Mouse (Mus musculus): ENCODE data around the gene Mical2. TPM values are rescaled to one million over a fixed set of nuclear protein-coding genes. Genes with fewer than 3 reads are reported as not detected.

Mical2 gene
- polyA plus RNA-seq, 1 experiment = 6.6 TPM

- H3K36me3 ChIP-seq (ENCODE audit: control insufficient read depth, insufficient read depth, low read length) = no peaks in the 10 kb centered on the region
- H3K27ac ChIP-seq (ENCODE audit: insufficient read depth, low read depth, low read length) = no peak overlapping the region
- WGBS = 81% methylated on average over 7 of the region's 7 CpGs
- H3K4me3 ChIP-seq (ENCODE audit: insufficient read depth, low read depth, low read length) = no peak overlapping the region
- peaks cover 4% of the 10 kb centered on the region; the same call in 1 of the 2 replicates for H3K4me1 ChIP-seq (ENCODE audit: control insufficient read depth, insufficient read depth, low read length)
- no peak for DNase-seq
- TF ChIP-seq POLR2A (IDR thresholded peaks at IDR 0.05; ENCODE audit: low read depth, low read length) (no peak), CTCF (conservative IDR thresholded peaks at IDR 0.05; ENCODE audit: insufficient read depth, insufficient read length, low read depth, low read length) (no peak)
- H3K27me3 ChIP-seq (replicated peaks; ENCODE audit: control insufficient read depth, insufficient read depth, low read length) = no peaks in the 10 kb centered on the region
Measured at GRCm38 (mm10) chr7:112186871-112187270, 38.8 kb upstream of the Mical2 start.

- H3K36me3 ChIP-seq (ENCODE audit: control insufficient read depth, insufficient read depth, low read length) = no peaks in the 10 kb centered on the region
- WGBS = 63% methylated on average over 13 of the region's 13 CpGs
- TF ChIP-seq CTCF (conservative IDR thresholded peaks at IDR 0.05; ENCODE audit: insufficient read depth, insufficient read length, low read depth, low read length) (no peak), POLR2A (IDR thresholded peaks at IDR 0.05; ENCODE audit: low read depth, low read length) (no peak)
- DNase-seq = no peak
- H3K4me3 ChIP-seq (ENCODE audit: insufficient read depth, low read depth, low read length) = no peak overlapping the region
- no peak overlapping the region for H3K27ac ChIP-seq (ENCODE audit: insufficient read depth, low read depth, low read length)
- peaks cover 4% of the 10 kb centered on the region; the same call in 1 of the 2 replicates for H3K4me1 ChIP-seq (ENCODE audit: control insufficient read depth, insufficient read depth, low read length)
- no peaks in the 10 kb centered on the region for H3K27me3 ChIP-seq (replicated peaks; ENCODE audit: control insufficient read depth, insufficient read depth, low read length)
Measured at GRCm38 (mm10) chr7:112187536-112188459, 37.9 kb upstream of the Mical2 start.

GRCm38 (mm10) chr7:112192237-112192636 lies 33.4 kb upstream of the Mical2 start:
- no peak overlapping the region for H3K27ac ChIP-seq (ENCODE audit: insufficient read depth, low read depth, low read length)
- H3K4me1 ChIP-seq (ENCODE audit: control insufficient read depth, insufficient read depth, low read length) = no peaks in the 10 kb centered on the region
- no peaks in the 10 kb centered on the region for H3K36me3 ChIP-seq (ENCODE audit: control insufficient read depth, insufficient read depth, low read length)
- 89% methylated on average over 4 of the region's 4 CpGs for WGBS
- no peaks in the 10 kb centered on the region for H3K27me3 ChIP-seq (replicated peaks; ENCODE audit: control insufficient read depth, insufficient read depth, low read length)
- H3K4me3 ChIP-seq (ENCODE audit: insufficient read depth, low read depth, low read length) = no peak overlapping the region
- TF ChIP-seq POLR2A (IDR thresholded peaks at IDR 0.05; ENCODE audit: low read depth, low read length) (no peak), CTCF (conservative IDR thresholded peaks at IDR 0.05; ENCODE audit: insufficient read depth, insufficient read length, low read depth, low read length) (no peak)
- no peak for DNase-seq

GRCm38 (mm10) chr7:112192778-112193177 lies 32.9 kb upstream of the Mical2 start:
- Histone ChIP-seq H3K4me3 (ENCODE audit: insufficient read depth, low read depth, low read length) (no peak overlapping the region), H3K27ac (ENCODE audit: insufficient read depth, low read depth, low read length) (no peak overlapping the region), H3K4me1 (ENCODE audit: control insufficient read depth, insufficient read depth, low read length) (no peaks in the 10 kb centered on the region), H3K36me3 (ENCODE audit: control insufficient read depth, insufficient read depth, low read length) (no peaks in the 10 kb centered on the region), H3K27me3 (replicated peaks; ENCODE audit: control insufficient read depth, insufficient read depth, low read length) (no peaks in the 10 kb centered on the region)
- no peak for DNase-seq
- TF ChIP-seq POLR2A (IDR thresholded peaks at IDR 0.05; ENCODE audit: low read depth, low read length) = no peak
- no peak for TF ChIP-seq CTCF (conservative IDR thresholded peaks at IDR 0.05; ENCODE audit: insufficient read depth, insufficient read length, low read depth, low read length)
- 86% methylated on average over 5 of the region's 5 CpGs for WGBS

DNA sequence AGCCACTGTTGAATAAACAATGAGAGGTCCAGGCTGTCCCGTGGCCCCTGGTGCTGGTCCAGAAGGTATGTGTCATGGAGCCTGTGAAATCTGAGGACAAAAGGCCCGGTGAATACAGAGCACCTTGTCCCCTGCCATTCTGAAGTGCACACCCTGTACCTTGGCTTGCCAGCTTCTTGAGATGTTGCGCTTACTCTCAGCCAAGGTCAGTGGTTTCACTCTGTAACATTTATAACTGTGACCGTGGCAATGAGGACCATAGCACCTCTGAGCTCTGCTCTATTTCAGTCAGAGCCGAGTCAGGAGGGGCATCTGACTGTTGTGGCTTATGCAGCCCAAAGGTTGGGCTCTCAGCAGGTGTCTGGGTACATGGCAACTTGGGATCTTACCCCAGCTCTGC lies 31.4 kb upstream of the Mical2 start:
- TF ChIP-seq CTCF (conservative IDR thresholded peaks at IDR 0.05; ENCODE audit: insufficient read depth, insufficient read length, low read depth, low read length) = no peak
- WGBS = 80% methylated on average over 5 of the region's 5 CpGs
- no peak overlapping the region for H3K27ac ChIP-seq (ENCODE audit: insufficient read depth, low read depth, low read length)
- no peaks in the 10 kb centered on the region for H3K27me3 ChIP-seq (replicated peaks; ENCODE audit: control insufficient read depth, insufficient read depth, low read length)
- H3K36me3 ChIP-seq (ENCODE audit: control insufficient read depth, insufficient read depth, low read length) = no peaks in the 10 kb centered on the region
- DNase-seq = no peak
- no peaks in the 10 kb centered on the region for H3K4me1 ChIP-seq (ENCODE audit: control insufficient read depth, insufficient read depth, low read length)
- no peak overlapping the region for H3K4me3 ChIP-seq (ENCODE audit: insufficient read depth, low read depth, low read length)

DNA sequence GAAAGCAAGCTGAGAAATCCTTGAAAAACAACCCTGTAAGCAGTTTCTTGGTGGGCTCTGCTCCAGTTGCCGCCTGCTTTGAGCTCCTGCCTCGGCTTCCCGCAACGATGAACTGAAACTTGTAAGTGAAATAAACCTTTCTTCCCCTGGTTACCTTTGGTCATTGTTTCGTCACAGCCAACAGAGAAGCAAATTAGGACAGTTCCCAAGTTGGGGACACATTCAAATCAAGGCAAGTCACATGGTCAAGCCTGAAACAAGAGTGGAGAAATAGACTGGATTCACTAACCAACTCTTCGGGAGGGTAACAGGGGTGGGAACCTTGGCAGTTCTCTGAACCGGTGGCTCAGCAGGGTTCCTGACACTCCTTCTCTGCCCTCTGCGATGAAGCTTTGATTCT lies 28.2 kb upstream of the Mical2 start:
- TF ChIP-seq CTCF (conservative IDR thresholded peaks at IDR 0.05; ENCODE audit: insufficient read depth, insufficient read length, low read depth, low read length) (no peak), POLR2A (IDR thresholded peaks at IDR 0.05; ENCODE audit: low read depth, low read length) (no peak)
- H3K36me3 ChIP-seq (ENCODE audit: control insufficient read depth, insufficient read depth, low read length) = no peaks in the 10 kb centered on the region
- H3K27me3 ChIP-seq (replicated peaks; ENCODE audit: control insufficient read depth, insufficient read depth, low read length) = no peaks in the 10 kb centered on the region
- H3K27ac ChIP-seq (ENCODE audit: insufficient read depth, low read depth, low read length) = no peak overlapping the region
- 86% methylated on average over 8 of the region's 8 CpGs for WGBS
- H3K4me1 ChIP-seq (ENCODE audit: control insufficient read depth, insufficient read depth, low read length) = no peaks in the 10 kb centered on the region
- DNase-seq = no peak
- no peak overlapping the region for H3K4me3 ChIP-seq (ENCODE audit: insufficient read depth, low read depth, low read length)

DNA sequence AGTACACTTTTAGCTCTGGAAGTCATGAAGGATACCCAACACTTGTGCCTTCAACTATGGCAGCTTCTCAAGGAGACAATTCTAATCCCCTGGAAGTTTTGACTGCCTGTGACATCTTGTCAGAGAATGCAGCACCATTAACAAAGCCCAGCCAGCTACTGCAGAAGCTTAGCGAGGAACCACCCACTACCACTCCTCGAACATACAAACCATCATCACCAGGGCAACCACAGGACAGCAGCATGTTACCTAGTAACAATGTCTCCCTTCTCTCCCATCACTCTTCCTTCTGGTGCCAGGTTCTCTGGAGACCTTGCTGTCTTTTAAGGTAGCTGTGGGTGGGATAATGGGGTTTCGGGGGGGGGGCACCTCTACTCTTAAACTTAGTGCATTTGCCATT lies 26.3 kb upstream of the Mical2 start:
- Histone ChIP-seq H3K27ac (ENCODE audit: insufficient read depth, low read depth, low read length) (no peak overlapping the region), H3K4me1 (ENCODE audit: control insufficient read depth, insufficient read depth, low read length) (no peaks in the 10 kb centered on the region), H3K36me3 (ENCODE audit: control insufficient read depth, insufficient read depth, low read length) (no peaks in the 10 kb centered on the region), H3K4me3 (ENCODE audit: insufficient read depth, low read depth, low read length) (no peak overlapping the region), H3K27me3 (replicated peaks; ENCODE audit: control insufficient read depth, insufficient read depth, low read length) (no peaks in the 10 kb centered on the region)
- TF ChIP-seq POLR2A (IDR thresholded peaks at IDR 0.05; ENCODE audit: low read depth, low read length) (no peak), CTCF (conservative IDR thresholded peaks at IDR 0.05; ENCODE audit: insufficient read depth, insufficient read length, low read depth, low read length) (no peak)
- 81% methylated on average over 3 of the region's 3 CpGs for WGBS
- DNase-seq = no peak
